Mouse (Mus musculus) lung, adult 2 months (tissue): ENCODE data around the gene Olfr1404.

ENCODE experiments used
- CTCF ChIP-seq: fragments of 200-500 bp; IDR thresholded peaks from 2 replicates; pipeline ENCODE4 v1.5.1; 2011; ENCODE audit warnings: mild to moderate bottlenecking, low read length, control low read depth; ENCODE audit not compliant: insufficient read depth
- POLR2A ChIP-seq: fragments of 200-500 bp; IDR thresholded peaks from 2 replicates; pipeline ENCODE4 v1.6.1; 2011; ENCODE audit warnings: low read depth, mild to moderate bottlenecking, control low read depth, low read length, borderline replicate concordance; ENCODE audit errors: extremely low read depth

- TF ChIP-seq POLR2A (no peak), CTCF (no peak)
Measured at GRCm38 (mm10) chr1:173190540-173190939, 21.7 kb upstream of the Olfr1404 start, which contains the start of gene Olfr1406.
